Mouse (Mus musculus): ENCODE measurements around the gene Mrtfa. TPM values are rescaled to one million over a fixed set of nuclear protein-coding genes. Genes with fewer than 3 reads are reported as not detected.

Mrtfa gene
- polyA plus RNA-seq, 1 experiment: 16.0 TPM

GRCm38 (mm10) chr15:81026901-81027300 is 163.7 kb downstream of the Mrtfa start:
- H3K4me1 ChIP-seq (ENCODE audit: control insufficient read depth, insufficient read depth, low read length): peaks cover 9% of the 10 kb centered on the region; the same call in 1 of the 2 replicates
- 75% methylated on average over 5 of the region's 5 CpGs for WGBS
- no peak overlapping the region for H3K4me3 ChIP-seq (ENCODE audit: insufficient read depth, low read depth, low read length)
- no peak for DNase-seq
- no peaks in the 10 kb centered on the region for H3K36me3 ChIP-seq (ENCODE audit: control insufficient read depth, insufficient read depth, low read length)
- no peak overlapping the region for H3K27ac ChIP-seq (ENCODE audit: insufficient read depth, low read depth, low read length)
- TF ChIP-seq POLR2A (IDR thresholded peaks at IDR 0.05; ENCODE audit: low read depth, low read length): no peak
- no peak for TF ChIP-seq CTCF (conservative IDR thresholded peaks at IDR 0.05; ENCODE audit: insufficient read depth, insufficient read length, low read depth, low read length)
- H3K27me3 ChIP-seq (replicated peaks; ENCODE audit: control insufficient read depth, insufficient read depth, low read length): no peaks in the 10 kb centered on the region

GRCm38 (mm10) chr15:81023842-81024241 is 166.7 kb downstream of the Mrtfa start:
- Histone ChIP-seq H3K27ac (ENCODE audit: insufficient read depth, low read depth, low read length) (no peak overlapping the region), H3K27me3 (replicated peaks; ENCODE audit: control insufficient read depth, insufficient read depth, low read length) (no peaks in the 10 kb centered on the region), H3K36me3 (ENCODE audit: control insufficient read depth, insufficient read depth, low read length) (no peaks in the 10 kb centered on the region), H3K4me1 (ENCODE audit: control insufficient read depth, insufficient read depth, low read length) (peaks cover 6% of the 10 kb centered on the region; the same call in 1 of the 2 replicates), H3K4me3 (ENCODE audit: insufficient read depth, low read depth, low read length) (no peak overlapping the region)
- TF ChIP-seq POLR2A (IDR thresholded peaks at IDR 0.05; ENCODE audit: low read depth, low read length) (no peak), CTCF (conservative IDR thresholded peaks at IDR 0.05; ENCODE audit: insufficient read depth, insufficient read length, low read depth, low read length) (no peak)
- DNase-seq: no peak
- WGBS: 93% methylated on average over 9 of the region's 9 CpGs

GRCm38 (mm10) chr15:81022437-81022836 is 168.1 kb downstream of the Mrtfa start:
- no peaks in the 10 kb centered on the region for H3K36me3 ChIP-seq (ENCODE audit: control insufficient read depth, insufficient read depth, low read length)
- H3K27ac ChIP-seq (ENCODE audit: insufficient read depth, low read depth, low read length): no peak overlapping the region
- no peak overlapping the region for H3K4me3 ChIP-seq (ENCODE audit: insufficient read depth, low read depth, low read length)
- TF ChIP-seq CTCF (conservative IDR thresholded peaks at IDR 0.05; ENCODE audit: insufficient read depth, insufficient read length, low read depth, low read length): no peak
- no peak for TF ChIP-seq POLR2A (IDR thresholded peaks at IDR 0.05; ENCODE audit: low read depth, low read length)
- H3K27me3 ChIP-seq (replicated peaks; ENCODE audit: control insufficient read depth, insufficient read depth, low read length): no peaks in the 10 kb centered on the region
- DNase-seq: no peak
- WGBS: 89% methylated on average over 7 of the region's 7 CpGs
- peaks cover 2% of the 10 kb centered on the region; the same call in 1 of the 2 replicates for H3K4me1 ChIP-seq (ENCODE audit: control insufficient read depth, insufficient read depth, low read length)

- Histone ChIP-seq H3K27ac (ENCODE audit: insufficient read depth, low read depth, low read length) (no peak overlapping the region), H3K36me3 (ENCODE audit: control insufficient read depth, insufficient read depth, low read length) (no peaks in the 10 kb centered on the region), H3K4me3 (ENCODE audit: insufficient read depth, low read depth, low read length) (no peak overlapping the region), H3K4me1 (ENCODE audit: control insufficient read depth, insufficient read depth, low read length) (no peaks in the 10 kb centered on the region), H3K27me3 (replicated peaks; ENCODE audit: control insufficient read depth, insufficient read depth, low read length) (no peaks in the 10 kb centered on the region)
- DNase-seq: no peak
- TF ChIP-seq POLR2A (IDR thresholded peaks at IDR 0.05; ENCODE audit: low read depth, low read length) (no peak), CTCF (conservative IDR thresholded peaks at IDR 0.05; ENCODE audit: insufficient read depth, insufficient read length, low read depth, low read length) (no peak)
- WGBS: 89% methylated on average over 6 of the region's 6 CpGs
Measured at GRCm38 (mm10) chr15:81021377-81021776, 169.2 kb downstream of the Mrtfa start.

- no peaks in the 10 kb centered on the region for H3K4me1 ChIP-seq (ENCODE audit: control insufficient read depth, insufficient read depth, low read length)
- H3K4me3 ChIP-seq (ENCODE audit: insufficient read depth, low read depth, low read length): no peak overlapping the region
- H3K27me3 ChIP-seq (replicated peaks; ENCODE audit: control insufficient read depth, insufficient read depth, low read length): no peaks in the 10 kb centered on the region
- 64% methylated on average over 7 of the region's 7 CpGs for WGBS
- DNase-seq: peak; percentile 20
- no peaks in the 10 kb centered on the region; the same call in none of the 2 replicates for H3K36me3 ChIP-seq (ENCODE audit: control insufficient read depth, insufficient read depth, low read length)
- TF ChIP-seq POLR2A (IDR thresholded peaks at IDR 0.05; ENCODE audit: low read depth, low read length) (no peak), CTCF (conservative IDR thresholded peaks at IDR 0.05; ENCODE audit: insufficient read depth, insufficient read length, low read depth, low read length) (no peak)
- H3K27ac ChIP-seq (ENCODE audit: insufficient read depth, low read depth, low read length): no peak overlapping the region
Measured at GRCm38 (mm10) chr15:81017308-81017707, 173.2 kb downstream of the Mrtfa start.

- H3K36me3 ChIP-seq (ENCODE audit: control insufficient read depth, insufficient read depth, low read length): no peaks in the 10 kb centered on the region; the same call in none of the 2 replicates
- TF ChIP-seq CTCF (conservative IDR thresholded peaks at IDR 0.05; ENCODE audit: insufficient read depth, insufficient read length, low read depth, low read length) (no peak), POLR2A (IDR thresholded peaks at IDR 0.05; ENCODE audit: low read depth, low read length) (no peak)
- no peak overlapping the region for H3K4me3 ChIP-seq (ENCODE audit: insufficient read depth, low read depth, low read length)
- H3K27ac ChIP-seq (ENCODE audit: insufficient read depth, low read depth, low read length): no peak overlapping the region
- no peaks in the 10 kb centered on the region for H3K4me1 ChIP-seq (ENCODE audit: control insufficient read depth, insufficient read depth, low read length)
- WGBS: 86% methylated on average over 10 of the region's 10 CpGs
- DNase-seq: no peak
- H3K27me3 ChIP-seq (replicated peaks; ENCODE audit: control insufficient read depth, insufficient read depth, low read length): no peaks in the 10 kb centered on the region
Measured at GRCm38 (mm10) chr15:81016488-81016887, 174.1 kb downstream of the Mrtfa start.

GRCm38 (mm10) chr15:81015068-81015744 is 175.4 kb downstream of the Mrtfa start:
- no peak for TF ChIP-seq CTCF (conservative IDR thresholded peaks at IDR 0.05; ENCODE audit: insufficient read depth, insufficient read length, low read depth, low read length)
- no peak for TF ChIP-seq POLR2A (IDR thresholded peaks at IDR 0.05; ENCODE audit: low read depth, low read length)
- DNase-seq: no peak
- Histone ChIP-seq H3K27me3 (replicated peaks; ENCODE audit: control insufficient read depth, insufficient read depth, low read length) (no peaks in the 10 kb centered on the region), H3K4me3 (ENCODE audit: insufficient read depth, low read depth, low read length) (no peak overlapping the region), H3K36me3 (ENCODE audit: control insufficient read depth, insufficient read depth, low read length) (no peaks in the 10 kb centered on the region; the same call in none of the 2 replicates), H3K4me1 (ENCODE audit: control insufficient read depth, insufficient read depth, low read length) (no peaks in the 10 kb centered on the region), H3K27ac (ENCODE audit: insufficient read depth, low read depth, low read length) (no peak overlapping the region)
- WGBS: 75% methylated on average over 5 of the region's 5 CpGs
